Mouse (Mus musculus) CH12.LX (cell line): ENCODE measurements at regions not wholly inside any gene's neighbourhood (a gene's known extent, or its start where the extent isn't known, plus 50 kb on each side); places are given as distances from the start of the nearest gene placed in this dataset.

Source experiments
- ELF1 ChIP-seq: IDR thresholded peaks from 2 replicates; pipeline ENCODE4 v1.6.1; 2014; ENCODE audit warnings: low read depth, mild to moderate bottlenecking, inconsistent platforms, low read length, improper control_type of control experiment
- ETS1 ChIP-seq: conservative IDR thresholded peaks from 2 replicates; pipeline ENCODE4 v1.6.1; 2012; ENCODE audit warnings: low read depth, mild to moderate bottlenecking, inconsistent platforms, low read length, improper control_type of control experiment, moderate library complexity
- POLR2A ChIP-seq: IDR thresholded peaks from 2 replicates; pipeline ENCODE4 v1.6.1; 2011; ENCODE audit warnings: low read depth, mild to moderate bottlenecking, improper control_type of control experiment, low read length
- ZC3H11A ChIP-seq: IDR thresholded peaks from 2 replicates; pipeline ENCODE4 v1.6.1; 2012; ENCODE audit warnings: low read depth, mild to moderate bottlenecking, inconsistent platforms, low read length, improper control_type of control experiment
- ZMIZ1 ChIP-seq: IDR thresholded peaks from 2 replicates; pipeline ENCODE4 v1.6.1; 2012; ENCODE audit warnings: low read depth, mild to moderate bottlenecking, inconsistent platforms, low read length, improper control_type of control experiment

DNA sequence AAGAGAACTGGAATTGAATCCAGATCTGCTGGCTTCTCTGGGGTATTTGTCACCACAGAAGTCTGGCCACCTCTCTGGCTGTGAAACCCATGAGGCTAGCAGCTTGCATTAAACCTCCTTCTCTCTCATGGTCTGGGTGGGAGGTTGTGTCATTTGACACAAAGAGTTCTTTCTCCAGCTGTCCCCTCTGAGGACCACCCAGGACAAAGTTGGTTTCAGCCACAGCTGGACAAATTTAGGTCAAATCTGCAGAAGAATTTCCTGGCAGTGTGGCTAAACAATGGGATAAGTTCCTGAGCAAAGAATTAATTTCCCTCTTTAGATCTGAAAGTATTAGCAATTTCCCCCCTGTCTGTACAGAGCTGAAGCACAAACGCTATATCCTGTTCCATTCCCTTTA, 73.9 kb upstream of the Trib2 start:
- no peak for TF ChIP-seq ETS1
- TF ChIP-seq ZC3H11A: no peak
- TF ChIP-seq ZMIZ1: no peak
- no peak for TF ChIP-seq ELF1
- TF ChIP-seq POLR2A: no peak
